Mouse (Mus musculus) erythroblast, embryonic 14.5 days (primary cell): ENCODE results near the gene Nmur1.

ENCODE experiments used
- GATA1 ChIP-seq: IDR thresholded peaks from 2 replicates; pipeline ENCODE4 v1.6.1; 2012; ENCODE audit warnings: low read length, inconsistent platforms, mixed read lengths
- TAL1 ChIP-seq: IDR thresholded peaks from 3 replicates; pipeline ENCODE4 v1.6.1; 2012; ENCODE audit warnings: low read length, inconsistent platforms, mixed read lengths

DNA sequence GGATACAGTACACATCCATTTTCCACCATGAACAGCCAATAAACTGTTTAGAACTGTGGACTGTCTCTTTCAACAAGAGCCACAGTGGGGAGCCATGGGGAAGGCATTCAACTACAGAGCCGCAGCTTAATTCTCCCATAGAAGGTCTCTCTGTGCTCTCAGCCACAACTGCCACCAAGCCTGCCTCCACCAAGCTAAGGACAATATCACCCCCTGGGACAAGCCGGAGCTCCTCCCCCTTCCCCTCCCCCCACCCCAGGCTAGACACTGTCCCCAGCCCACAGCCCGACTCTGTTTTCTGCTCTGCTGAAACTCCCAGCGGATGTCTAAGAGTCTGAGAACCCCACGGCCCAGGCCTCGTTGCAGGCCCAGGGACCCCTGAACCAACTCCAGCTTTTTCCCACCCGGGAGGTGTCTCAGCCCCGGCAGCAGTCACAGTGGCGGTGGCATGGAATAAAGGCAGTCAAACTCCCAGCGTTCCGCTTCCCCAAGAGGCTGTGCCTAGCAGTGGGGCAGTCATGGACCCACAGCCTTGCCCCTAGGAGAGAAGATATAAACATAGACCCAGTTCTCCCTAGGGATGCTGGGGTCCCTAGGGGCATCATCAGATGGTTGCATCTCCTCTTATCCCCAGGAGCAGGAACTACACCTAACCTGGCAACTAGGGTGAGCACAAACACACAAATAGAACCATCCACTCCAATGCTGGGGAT is 1.0 kb downstream of the Nmur1 start:
- TF ChIP-seq TAL1: no peak
- no peak for TF ChIP-seq GATA1
